Mouse (Mus musculus): ENCODE measurements at regions not wholly inside any gene's neighbourhood (a gene's known extent, or its start where the extent isn't known, plus 50 kb on each side); places are given as distances from the start of the nearest gene placed in this dataset.

- no peak for DNase-seq (ENCODE audit: low spot score in 2 of 2)
Observed at GRCm38 (mm10) chr14:29867311-29867710, 100.8 kb upstream of the Selenok start.

- DNase-seq (ENCODE audit: low spot score in 2 of 2), result no peak
Observed at GRCm38 (mm10) chr14:29869930-29870329, 98.2 kb upstream of the Selenok start.

- no peak for DNase-seq (ENCODE audit: low spot score in 2 of 2)
Observed at GRCm38 (mm10) chr14:29876668-29877067, 91.4 kb upstream of the Selenok start.

- no peak for DNase-seq (ENCODE audit: low spot score in 2 of 2)
Observed at GRCm38 (mm10) chr14:29877671-29878422, 90.3 kb upstream of the Selenok start.

GRCm38 (mm10) chr14:29878423-29878800 is 89.7 kb upstream of the Selenok start:
- no peak for DNase-seq (ENCODE audit: low spot score in 2 of 2)

- no peak for DNase-seq (ENCODE audit: low spot score in 2 of 2)
Observed at GRCm38 (mm10) chr14:29879283-29879682, 88.8 kb upstream of the Selenok start.

GRCm38 (mm10) chr14:29882666-29883344 is 85.3 kb upstream of the Selenok start:
- no peak for DNase-seq (ENCODE audit: low spot score in 2 of 2)

GRCm38 (mm10) chr14:29895332-29895988 is 72.6 kb upstream of the Selenok start:
- DNase-seq (ENCODE audit: low spot score in 2 of 2), result peak; percentile 23 to 55

- DNase-seq (ENCODE audit: low spot score in 2 of 2), result no peak
Observed at GRCm38 (mm10) chr14:29895989-29896675, 72.0 kb upstream of the Selenok start.

- DNase-seq (ENCODE audit: low spot score in 2 of 2), result no peak
Observed at GRCm38 (mm10) chr14:29900931-29901330, 67.2 kb upstream of the Selenok start.

- no peak for DNase-seq (ENCODE audit: low spot score in 2 of 2)
Observed at GRCm38 (mm10) chr14:29903574-29903973, 64.5 kb upstream of the Selenok start.

GRCm38 (mm10) chr14:29904856-29905255 is 63.3 kb upstream of the Selenok start:
- DNase-seq (ENCODE audit: low spot score in 2 of 2), result no peak

GRCm38 (mm10) chr14:29909741-29910140 is 58.4 kb upstream of the Selenok start:
- DNase-seq (ENCODE audit: low spot score in 2 of 2), result no peak

Measured in adrenal gland, adult 18-20 months (tissue).